Mouse (Mus musculus): ENCODE data around the gene Apaf1. TPM values are rescaled to one million over a fixed set of nuclear protein-coding genes. Genes with fewer than 3 reads are reported as not detected.

Apaf1 gene
- polyA plus RNA-seq (2014; fragmentation: Nextera tagmentation; extraction: Ambion mirVana): 25.9 and 29.6 TPM in 2 replicates

GRCm38 (mm10) chr10:91082550-91083392 is at the start of gene Apaf1, which contains the start of gene Ikbip:
Apaf1 (minus strand) TSS chr10:91082770.
Ikbip (plus strand) TSS chr10:91082940.
- H3K27me3 ChIP-seq (ENCODE audit: control insufficient read depth, insufficient read depth, low read length): no peaks in the 10 kb centered on the region
- H3K4me1 ChIP-seq (ENCODE audit: control insufficient read depth, insufficient read depth, low read length): 0 out of 2 replicates have a peak, but pooled peaks cover 3% of the 10 kb centered on the region
- H3K27ac ChIP-seq (replicated peaks; ENCODE audit: low read depth, low read length): peak within 1 kb of the TSS; percentile 86
- peak within 1 kb of the TSS; percentile 84 for H3K9ac ChIP-seq (replicated peaks; ENCODE audit: low read length)
- H3K36me3 ChIP-seq (ENCODE audit: control insufficient read depth, insufficient read depth, low read length): peaks cover 6% of the 10 kb centered on the region
- no peaks in the 10 kb centered on the region for H3K9me3 ChIP-seq (ENCODE audit: control insufficient read depth, low read length)
- H3K4me2 ChIP-seq (ENCODE audit: low read length): peak within 1 kb of the TSS; percentile 76
- peak within 1 kb of the TSS; percentile 88 for H3K4me3 ChIP-seq (replicated peaks; ENCODE audit: low read depth, low read length)
- ATAC-seq (ENCODE audit: low FRiP score, low TSS enrichment) (peak; percentile 96), DNase-seq (peak; percentile 100)
- under 1% methylated on average over 87 of the region's 87 CpGs for WGBS

- Histone ChIP-seq H3K27me3 (ENCODE audit: control insufficient read depth, insufficient read depth, low read length) (no peaks in the 10 kb centered on the region), H3K27ac (replicated peaks; ENCODE audit: low read depth, low read length) (no peak overlapping the region), H3K9ac (replicated peaks; ENCODE audit: low read length) (no peak overlapping the region), H3K4me3 (replicated peaks; ENCODE audit: low read depth, low read length) (no peak overlapping the region), H3K4me2 (ENCODE audit: low read length) (no peak overlapping the region), H3K9me3 (ENCODE audit: control insufficient read depth, low read length) (no peaks in the 10 kb centered on the region), H3K4me1 (ENCODE audit: control insufficient read depth, insufficient read depth, low read length) (no peaks in the 10 kb centered on the region), H3K36me3 (ENCODE audit: control insufficient read depth, insufficient read depth, low read length) (no peaks in the 10 kb centered on the region)
- ATAC-seq (ENCODE audit: low FRiP score, low TSS enrichment): no peak
- WGBS: 75% methylated on average over 1 of the region's 1 CpGs
- DNase-seq: no peak
Measured at GRCm38 (mm10) chr10:91131565-91131964, 49.0 kb upstream of the Apaf1 start.

- H3K36me3 ChIP-seq (ENCODE audit: control insufficient read depth, insufficient read depth, low read length): no peaks in the 10 kb centered on the region
- WGBS: 75% methylated on average over 3 of the region's 3 CpGs
- H3K4me1 ChIP-seq (ENCODE audit: control insufficient read depth, insufficient read depth, low read length): no peaks in the 10 kb centered on the region
- no peak overlapping the region for H3K4me2 ChIP-seq (ENCODE audit: low read length)
- no peak overlapping the region for H3K4me3 ChIP-seq (replicated peaks; ENCODE audit: low read depth, low read length)
- DNase-seq (no peak), ATAC-seq (ENCODE audit: low FRiP score, low TSS enrichment) (no peak)
- no peak overlapping the region for H3K27ac ChIP-seq (replicated peaks; ENCODE audit: low read depth, low read length)
- no peaks in the 10 kb centered on the region for H3K27me3 ChIP-seq (ENCODE audit: control insufficient read depth, insufficient read depth, low read length)
- no peak overlapping the region for H3K9ac ChIP-seq (replicated peaks; ENCODE audit: low read length)
- no peaks in the 10 kb centered on the region for H3K9me3 ChIP-seq (ENCODE audit: control insufficient read depth, low read length)
Measured at GRCm38 (mm10) chr10:91130792-91131191, 48.2 kb upstream of the Apaf1 start.

- no peak overlapping the region for H3K4me2 ChIP-seq (ENCODE audit: low read length)
- 74% methylated on average over 1 of the region's 1 CpGs for WGBS
Measured at GRCm38 (mm10) chr10:91128551-91129160, 46.1 kb upstream of the Apaf1 start.

GRCm38 (mm10) chr10:91127395-91127794 is 44.8 kb upstream of the Apaf1 start:
- H3K4me3 ChIP-seq (replicated peaks; ENCODE audit: low read depth, low read length): no peak overlapping the region
- no peaks in the 10 kb centered on the region for H3K27me3 ChIP-seq (ENCODE audit: control insufficient read depth, insufficient read depth, low read length)
- no peaks in the 10 kb centered on the region for H3K9me3 ChIP-seq (ENCODE audit: control insufficient read depth, low read length)
- H3K4me1 ChIP-seq (ENCODE audit: control insufficient read depth, insufficient read depth, low read length): peaks cover 5% of the 10 kb centered on the region
- H3K4me2 ChIP-seq (ENCODE audit: low read length): no peak overlapping the region
- ATAC-seq (ENCODE audit: low FRiP score, low TSS enrichment) (no peak), DNase-seq (no peak)
- 88% methylated on average over 2 of the region's 2 CpGs for WGBS
- no peaks in the 10 kb centered on the region for H3K36me3 ChIP-seq (ENCODE audit: control insufficient read depth, insufficient read depth, low read length)
- H3K9ac ChIP-seq (replicated peaks; ENCODE audit: low read length): no peak overlapping the region
- H3K27ac ChIP-seq (replicated peaks; ENCODE audit: low read depth, low read length): no peak overlapping the region

More at GRCm38 (mm10) chr10:91128551-91129160, 46.1 kb upstream of the Apaf1 start:
- ATAC-seq (ENCODE audit: low FRiP score, low TSS enrichment) (no peak), DNase-seq (no peak)
- H3K27ac ChIP-seq (replicated peaks; ENCODE audit: low read depth, low read length): no peak overlapping the region
- H3K9me3 ChIP-seq (ENCODE audit: control insufficient read depth, low read length): no peaks in the 10 kb centered on the region
- no peak overlapping the region for H3K4me3 ChIP-seq (replicated peaks; ENCODE audit: low read depth, low read length)
- no peaks in the 10 kb centered on the region for H3K4me1 ChIP-seq (ENCODE audit: control insufficient read depth, insufficient read depth, low read length)
- H3K36me3 ChIP-seq (ENCODE audit: control insufficient read depth, insufficient read depth, low read length): no peaks in the 10 kb centered on the region
- H3K27me3 ChIP-seq (ENCODE audit: control insufficient read depth, insufficient read depth, low read length): no peaks in the 10 kb centered on the region
- H3K9ac ChIP-seq (replicated peaks; ENCODE audit: low read length): no peak overlapping the region

- no peak overlapping the region for H3K27ac ChIP-seq (replicated peaks; ENCODE audit: low read depth, low read length)
- no peaks in the 10 kb centered on the region for H3K9me3 ChIP-seq (ENCODE audit: control insufficient read depth, low read length)
- no peak overlapping the region for H3K4me3 ChIP-seq (replicated peaks; ENCODE audit: low read depth, low read length)
- ATAC-seq (ENCODE audit: low FRiP score, low TSS enrichment) (no peak), DNase-seq (no peak)
- no peaks in the 10 kb centered on the region for H3K27me3 ChIP-seq (ENCODE audit: control insufficient read depth, insufficient read depth, low read length)
- H3K36me3 ChIP-seq (ENCODE audit: control insufficient read depth, insufficient read depth, low read length): no peaks in the 10 kb centered on the region; the same call in 1 of the 2 replicates
- H3K9ac ChIP-seq (replicated peaks; ENCODE audit: low read length): no peak overlapping the region
- 74% methylated on average over 10 of the region's 10 CpGs for WGBS
- H3K4me2 ChIP-seq (ENCODE audit: low read length): no peak overlapping the region
- peaks cover 11% of the 10 kb centered on the region for H3K4me1 ChIP-seq (ENCODE audit: control insufficient read depth, insufficient read depth, low read length)
Measured at GRCm38 (mm10) chr10:91126618-91127355, 44.2 kb upstream of the Apaf1 start.

- H3K27ac ChIP-seq (replicated peaks; ENCODE audit: low read depth, low read length): peak within 1 kb of the TSS; percentile 94
- H3K4me2 ChIP-seq (ENCODE audit: low read length): peak within 1 kb of the TSS; percentile 81
- no peaks in the 10 kb centered on the region for H3K27me3 ChIP-seq (ENCODE audit: control insufficient read depth, insufficient read depth, low read length)
- WGBS: 14% methylated on average over 57 of the region's 59 CpGs
- ATAC-seq (ENCODE audit: low FRiP score, low TSS enrichment) (peak; percentile 100), DNase-seq (peak; percentile 99)
- peaks cover 17% of the 10 kb centered on the region for H3K4me1 ChIP-seq (ENCODE audit: control insufficient read depth, insufficient read depth, low read length)
- H3K9ac ChIP-seq (replicated peaks; ENCODE audit: low read length): peak within 1 kb of the TSS; percentile 94
- H3K9me3 ChIP-seq (ENCODE audit: control insufficient read depth, low read length): no peaks in the 10 kb centered on the region
- H3K36me3 ChIP-seq (ENCODE audit: control insufficient read depth, insufficient read depth, low read length): peaks cover 20% of the 10 kb centered on the region
- H3K4me3 ChIP-seq (replicated peaks; ENCODE audit: low read depth, low read length): peak within 1 kb of the TSS; percentile 91
Measured at GRCm38 (mm10) chr10:91123828-91124822, 41.6 kb upstream of the Apaf1 start, which contains the start of gene Slc25a3. Slc25a3 (minus strand) TSS chr10:91124059.
